Mouse (Mus musculus): ENCODE results near the gene Svbp.

Svbp gene

DNA sequence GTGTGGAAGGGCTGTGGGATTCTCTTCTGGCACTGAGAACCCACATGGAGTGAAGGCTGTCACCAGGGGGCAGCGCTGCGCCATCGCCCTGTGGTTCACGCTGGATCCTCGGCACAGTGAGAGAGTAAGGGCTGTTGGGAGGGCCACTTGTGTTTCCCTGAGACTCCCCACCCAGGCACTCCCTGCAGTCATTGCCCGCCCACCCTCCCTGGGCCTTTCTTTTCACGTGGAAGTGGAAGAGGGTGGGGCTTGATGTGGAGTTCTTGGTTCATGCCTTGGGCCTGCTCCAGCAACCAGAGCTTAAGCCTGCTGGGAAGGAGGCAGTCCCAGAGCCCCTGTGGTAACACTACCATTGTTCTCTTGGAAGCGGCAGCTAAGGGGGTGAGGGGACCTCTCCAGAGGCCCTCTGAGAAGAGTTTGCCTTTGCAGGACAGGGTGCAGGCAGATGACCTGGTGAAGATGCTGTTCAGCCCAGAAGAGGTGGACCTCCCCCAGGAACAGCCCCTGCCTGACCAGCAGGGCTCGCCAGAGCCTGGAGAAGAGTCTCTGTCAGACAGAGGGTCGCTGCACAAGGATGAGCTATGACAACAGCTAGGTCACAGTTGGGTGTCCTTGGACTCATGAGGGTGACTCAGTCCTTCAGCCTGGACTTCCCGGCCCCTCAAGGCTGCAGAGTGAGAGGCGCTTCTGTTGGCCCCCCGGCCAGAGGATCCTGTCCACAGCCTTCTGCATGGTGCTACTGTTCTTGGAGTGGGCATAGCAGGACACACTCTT lies 52.5 kb downstream of the Svbp start:
- DNase-seq: peak; percentile 80

DNA sequence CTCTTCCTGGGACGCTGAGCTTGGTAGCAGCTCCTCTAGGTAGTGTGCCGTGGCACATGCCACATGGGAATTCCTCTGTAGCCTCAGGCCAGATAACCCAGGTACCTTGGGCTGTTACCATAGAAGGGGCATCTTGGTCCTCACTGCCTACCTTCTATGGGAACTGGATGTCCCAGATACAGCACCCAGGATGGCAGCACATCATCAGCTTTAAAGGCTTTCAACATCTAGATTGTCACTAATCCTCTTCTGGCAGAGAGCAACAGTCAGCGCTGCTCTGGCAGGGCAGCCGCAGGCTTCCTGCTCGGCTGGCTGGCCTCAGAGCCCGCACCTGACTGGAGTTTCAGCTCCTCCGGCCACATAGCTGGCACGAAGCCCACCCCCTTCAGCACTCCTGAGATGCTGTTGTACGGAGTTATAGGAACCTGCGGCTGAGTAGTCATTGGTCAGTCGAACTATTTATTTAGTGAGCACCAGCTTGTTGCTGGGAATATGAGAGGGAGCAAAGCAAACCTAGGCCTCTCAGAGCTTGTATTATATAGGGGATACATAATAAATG lies 53.4 kb downstream of the Svbp start:
- DNase-seq: no peak

Data from B cell, adult 2 months (primary cell).